Mouse (Mus musculus): Measurements from ENCODE around the gene Wdr62. TPM values are rescaled to one million over a fixed set of nuclear protein-coding genes. Genes with fewer than 3 reads are reported as not detected.

Wdr62 gene
- 1 to 10 TPM; 2.2 to 2.7 TPM for total RNA-seq (2021)
- long read RNA-seq, experiment 1 = 0 reads
- long read RNA-seq, experiment 2 = 0 reads

GRCm38 (mm10) chr7:30279951-30280669 is at the start of gene Wdr62, which contains the start of gene Thap8:
TSS of gene Wdr62 (minus strand) at chr7:30280419.
TSS of gene Thap8 (plus strand) at chr7:30280094.
- intact Hi-C loops (cut with DNase I) = loop anchor here (2.0 kb wide), 1 partner anchor 47 kb away; the partner anchor contains the start of gene Tbcb
- DNase-seq = peak; percentile 85 to 86

- intact Hi-C loops (cut with DNase I) = no loop called here
- no peak for DNase-seq
These were observed 48.2 kb upstream of the Wdr62 start for GRCm38 (mm10) chr7:30328379-30328778.

- intact Hi-C loops (cut with DNase I) = no loop called here
- DNase-seq = no peak
These were observed 46.9 kb upstream of the Wdr62 start for GRCm38 (mm10) chr7:30327140-30327539.

GRCm38 (mm10) chr7:30326427-30326826 is 46.2 kb upstream of the Wdr62 start:
- no peak for DNase-seq
- intact Hi-C loops (cut with DNase I) = no loop called here

GRCm38 (mm10) chr7:30325364-30325763 is 45.1 kb upstream of the Wdr62 start:
- intact Hi-C loops (cut with DNase I) = no loop called here
- no peak for DNase-seq

GRCm38 (mm10) chr7:30324300-30324944 is 44.2 kb upstream of the Wdr62 start:
- DNase-seq = no peak
- intact Hi-C loops (cut with DNase I) = no loop called here

GRCm38 (mm10) chr7:30323795-30324194 is 43.6 kb upstream of the Wdr62 start, which contains the start of gene Sdhaf1:
TSS of gene Sdhaf1 (minus strand) at chr7:30323895.
- intact Hi-C loops (cut with DNase I) = no loop called here
- DNase-seq = no peak

- intact Hi-C loops (cut with DNase I) = no loop called here
These were observed 42.6 kb upstream of the Wdr62 start for GRCm38 (mm10) chr7:30322865-30323264.

GRCm38 (mm10) chr7:30322285-30322667 is 42.1 kb upstream of the Wdr62 start:
- DNase-seq = peak; percentile 94 to 97
- intact Hi-C loops (cut with DNase I) = no loop called here

More at GRCm38 (mm10) chr7:30322865-30323264, 42.6 kb upstream of the Wdr62 start:
- no peak for DNase-seq

GRCm38 (mm10) chr7:30321539-30322284 is 41.5 kb upstream of the Wdr62 start, which contains the start of gene E130208F15Rik:
TSS of gene E130208F15Rik (plus strand) at chr7:30321740.
- peak; percentile 49 to 58 for DNase-seq
- intact Hi-C loops (cut with DNase I) = no loop called here

GRCm38 (mm10) chr7:30320946-30321345 is 40.7 kb upstream of the Wdr62 start:
- DNase-seq = no peak
- intact Hi-C loops (cut with DNase I) = no loop called here

- intact Hi-C loops (cut with DNase I) = no loop called here
- DNase-seq = no peak
These were observed 37.9 kb upstream of the Wdr62 start for GRCm38 (mm10) chr7:30318142-30318541.

GRCm38 (mm10) chr7:30315559-30316529 is 35.6 kb upstream of the Wdr62 start:
- intact Hi-C loops (cut with DNase I) = no loop called here
- DNase-seq = no peak

GRCm38 (mm10) chr7:30314721-30315155 is 34.5 kb upstream of the Wdr62 start, which contains the start of gene Syne4:
TSS of gene Syne4 (plus strand) at chr7:30314807.
- intact Hi-C loops (cut with DNase I) = no loop called here
- DNase-seq = no peak

- DNase-seq = no peak
These were observed 33.6 kb upstream of the Wdr62 start for GRCm38 (mm10) chr7:30313666-30314320.

GRCm38 (mm10) chr7:30310136-30310535 is 29.9 kb upstream of the Wdr62 start:
- intact Hi-C loops (cut with DNase I) = no loop called here
- DNase-seq = no peak

More at GRCm38 (mm10) chr7:30313666-30314320, 33.6 kb upstream of the Wdr62 start:
- intact Hi-C loops (cut with DNase I) = no loop called here

- intact Hi-C loops (cut with DNase I) = no loop called here
- DNase-seq = no peak
These were observed 29.3 kb upstream of the Wdr62 start for GRCm38 (mm10) chr7:30309395-30310129.

Measured in gastrocnemius, postnatal 36 days (tissue).